Mouse (Mus musculus) embryo, embryonic 11.5 days (tissue): ENCODE measurements around the gene Zfp609.
"Not testable (repeated sequence)": the region's sequence is repeated elsewhere in the genome, so short reads cannot be mapped to it uniquely, and the experiment has no call there.

Experiments
- DNase-seq: peaks from one replicate; pipeline ENCODE4 v3.0.0-alpha.2; 2012; ENCODE audit warnings: low read depth, low spot score

The Zfp609 gene

DNA sequence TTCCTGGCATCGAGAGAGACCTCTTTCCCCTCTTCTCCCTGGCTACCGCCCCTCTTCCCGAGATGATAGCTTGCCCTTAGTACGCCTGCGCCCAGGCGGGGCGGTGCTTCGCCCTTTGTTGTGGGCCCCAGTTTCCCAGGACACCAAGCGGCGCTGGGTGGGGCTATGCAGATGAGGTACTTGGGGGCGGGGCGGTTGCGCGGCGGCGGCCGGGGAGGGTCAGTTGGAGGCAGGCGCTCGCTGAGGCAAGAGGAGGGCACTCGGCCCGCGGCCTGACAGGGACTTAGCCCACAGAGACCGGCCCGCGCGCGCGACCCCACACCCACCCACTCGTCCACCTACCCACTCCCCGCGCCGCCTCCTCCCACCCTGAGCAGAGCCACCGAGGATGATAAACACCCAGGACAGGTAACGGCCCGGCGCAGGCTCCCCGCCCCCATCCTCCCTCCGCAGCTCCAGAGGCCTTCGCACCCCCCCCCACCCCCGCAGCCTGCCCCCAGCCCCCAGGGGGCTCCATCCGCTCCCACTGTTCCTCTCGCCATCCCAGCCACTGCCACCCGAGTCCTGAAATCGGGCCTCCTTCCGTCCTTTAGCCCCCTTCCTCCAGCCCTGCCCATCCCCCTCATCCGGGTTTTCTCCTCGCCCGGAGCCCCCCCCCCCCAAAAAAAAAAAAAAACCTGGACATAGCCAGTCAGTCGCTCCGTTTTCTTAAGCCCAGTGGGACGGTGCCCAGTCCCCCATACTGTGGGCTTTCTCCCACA lies 150.8 kb downstream of the Zfp609 start:
- peak; percentile 95 for DNase-seq

DNA sequence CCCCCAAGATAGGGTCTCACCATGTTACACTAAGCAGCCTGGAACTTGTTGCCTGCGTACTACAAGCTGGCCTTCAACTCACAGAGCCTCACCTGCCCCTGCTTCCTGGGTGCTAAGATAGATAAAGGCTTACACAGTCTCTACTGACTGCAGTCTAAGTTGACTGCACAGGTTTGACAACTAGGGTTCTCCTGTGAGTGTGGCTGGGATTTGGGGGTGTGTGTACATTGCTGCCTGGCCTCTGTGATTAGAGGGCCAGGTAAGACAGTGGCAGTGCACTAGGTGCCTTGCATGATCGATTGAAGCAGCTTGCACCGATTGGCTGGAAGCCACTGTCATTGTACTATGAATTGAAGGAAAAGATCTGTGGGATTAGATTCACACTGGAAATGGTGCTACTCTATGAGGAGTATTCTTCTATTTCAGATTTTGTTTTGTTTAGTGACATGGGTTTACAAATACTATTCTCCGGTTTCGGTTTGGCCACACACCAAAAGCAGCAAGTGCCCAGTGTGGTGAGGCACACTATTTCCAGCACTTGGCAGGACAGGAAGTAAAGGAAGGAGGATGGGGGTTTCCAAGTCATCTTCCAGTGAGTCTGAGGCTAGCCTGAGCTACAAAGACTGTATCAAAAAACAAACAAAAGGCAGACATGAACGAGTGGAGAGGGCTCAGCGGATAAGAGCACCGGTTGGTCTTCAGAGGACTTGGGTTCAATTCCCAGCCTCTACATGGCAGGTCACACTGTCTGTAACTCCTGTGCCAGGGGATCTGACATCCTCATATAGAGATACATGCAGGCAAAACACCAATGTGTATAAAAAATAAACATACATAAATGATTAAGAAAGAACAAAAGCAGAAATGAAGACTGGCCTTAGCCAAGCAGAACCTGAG lies 151.7 kb downstream of the Zfp609 start:
- DNase-seq, result no peak

DNA sequence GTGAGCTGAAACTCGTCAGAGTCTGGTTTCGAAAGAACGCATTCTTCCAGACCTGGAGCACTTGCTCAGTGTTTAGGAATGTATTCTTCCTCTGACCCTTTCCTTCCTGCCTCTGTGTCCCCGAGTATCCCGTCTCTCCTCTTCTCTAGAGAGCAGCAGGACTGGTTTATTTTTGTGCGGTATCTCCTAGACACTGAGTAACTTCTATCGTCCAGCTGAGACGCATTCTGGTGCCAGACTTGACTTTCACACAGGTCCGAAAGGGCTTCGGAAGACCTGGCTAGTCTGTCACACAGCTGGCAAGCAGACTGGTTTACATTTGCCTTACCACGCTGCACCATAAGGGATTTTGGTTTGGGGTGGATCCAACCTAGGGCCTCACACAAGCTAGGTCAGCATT lies 154.4 kb downstream of the Zfp609 start:
- no peak for DNase-seq

DNA sequence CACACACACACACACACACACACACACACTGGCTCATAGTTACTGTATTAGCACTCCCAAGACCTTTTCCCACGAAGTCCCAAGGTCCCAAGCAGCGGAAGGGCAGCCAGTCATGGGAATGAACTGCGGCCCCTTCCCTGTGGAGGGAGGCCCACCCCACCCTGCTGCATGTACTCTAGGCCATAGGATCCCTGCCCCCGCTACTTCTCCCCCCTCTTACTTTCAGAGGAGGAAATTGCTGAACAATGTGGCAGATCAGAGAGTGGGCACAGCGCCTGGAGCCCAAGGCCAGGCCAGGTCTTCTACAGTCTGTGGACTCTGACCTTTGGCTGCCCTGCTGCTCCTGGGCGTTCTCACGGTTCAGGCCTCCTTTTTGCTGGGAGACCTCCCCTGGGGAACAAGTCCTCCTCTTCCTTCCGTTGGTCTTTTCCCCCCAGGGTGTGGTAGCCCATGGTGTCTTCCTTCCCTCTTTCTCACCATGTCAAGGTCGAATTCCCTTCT lies 155.9 kb downstream of the Zfp609 start:
- no peak for DNase-seq

DNA sequence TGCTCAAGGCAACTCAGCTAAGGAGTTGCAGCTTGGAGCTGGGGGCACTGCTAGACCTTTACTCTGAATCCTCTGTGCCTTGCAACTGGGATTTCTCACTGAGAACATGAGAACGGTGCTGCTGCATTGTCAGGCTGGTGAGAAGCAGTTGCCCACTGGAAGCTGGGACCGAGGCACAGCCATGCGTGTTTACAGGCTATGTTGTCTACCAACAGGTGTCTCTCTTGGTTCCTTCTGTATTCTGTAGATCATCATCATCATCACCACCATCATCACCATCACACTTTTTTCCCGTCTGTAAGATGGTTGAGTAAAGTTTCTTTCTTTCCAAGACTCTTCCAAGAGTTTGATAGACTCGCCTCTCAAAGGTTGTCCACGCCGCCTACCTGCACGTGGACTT lies 159.7 kb downstream of the Zfp609 start, which contains the start of gene Oaz2:
TSS of gene Oaz2 (plus strand) at position 301 of the 400 bp plus-strand sequence.
- DNase-seq, result no peak

DNA sequence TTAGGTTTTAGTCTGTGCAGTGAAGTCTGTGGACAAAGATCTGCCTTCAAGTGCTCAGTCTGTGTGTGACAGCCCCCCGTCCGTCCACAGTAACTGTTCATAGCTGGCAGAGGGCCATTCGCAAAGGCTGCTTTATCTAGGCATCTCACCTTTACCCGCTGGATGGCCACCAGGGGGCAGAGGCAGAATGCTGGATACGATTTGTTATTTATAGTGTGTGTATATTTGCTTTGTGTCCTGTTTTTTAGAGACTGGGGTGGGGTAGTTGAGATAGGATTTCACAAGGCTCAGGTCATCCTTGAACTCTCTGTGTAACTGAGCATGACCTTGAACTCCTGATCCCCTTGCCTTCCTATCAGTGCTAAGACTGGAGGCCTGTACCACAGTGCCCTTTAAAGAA lies 161.3 kb downstream of the Zfp609 start:
- peak; percentile 44 for DNase-seq

DNA sequence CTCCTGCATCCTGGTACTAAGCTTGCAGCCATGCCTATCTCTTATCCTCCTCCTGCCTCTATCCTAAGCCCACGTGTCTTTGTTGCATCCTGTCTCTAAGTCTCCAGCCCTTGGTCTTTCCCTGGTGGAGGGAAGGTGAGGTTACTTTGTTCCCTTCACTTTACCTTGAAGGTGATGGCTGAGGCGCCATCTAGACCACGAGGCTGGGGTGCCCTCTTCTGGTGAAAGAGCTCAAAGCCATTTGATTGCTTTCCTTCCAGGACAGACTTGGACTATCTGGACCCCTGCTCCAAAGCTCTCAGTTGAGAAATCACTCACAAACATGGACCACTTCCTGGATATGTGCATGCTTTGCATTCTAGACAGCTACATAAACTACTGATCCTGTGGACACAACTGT lies 163.2 kb downstream of the Zfp609 start:
- no peak for DNase-seq

DNA sequence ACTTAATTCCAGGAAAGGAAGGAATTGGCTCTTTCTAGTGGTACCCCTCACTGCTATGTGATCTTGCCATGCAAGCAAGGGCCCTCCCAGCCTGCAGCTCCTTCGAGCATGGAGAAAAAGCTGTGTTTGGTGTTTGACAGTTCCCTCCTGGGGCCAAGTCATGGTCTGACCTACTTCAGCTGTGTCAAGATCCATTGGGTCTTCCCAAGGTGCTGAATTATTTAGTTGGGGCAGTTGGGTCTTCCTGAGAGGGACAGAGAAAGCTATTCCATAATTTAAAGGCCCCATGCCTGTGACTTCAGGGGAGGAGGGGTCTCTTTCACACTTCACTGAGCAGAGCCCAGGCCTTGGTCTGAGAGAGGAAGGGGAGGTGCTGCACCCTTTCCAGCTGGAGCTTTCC lies 165.9 kb downstream of the Zfp609 start:
- no peak for DNase-seq

DNA sequence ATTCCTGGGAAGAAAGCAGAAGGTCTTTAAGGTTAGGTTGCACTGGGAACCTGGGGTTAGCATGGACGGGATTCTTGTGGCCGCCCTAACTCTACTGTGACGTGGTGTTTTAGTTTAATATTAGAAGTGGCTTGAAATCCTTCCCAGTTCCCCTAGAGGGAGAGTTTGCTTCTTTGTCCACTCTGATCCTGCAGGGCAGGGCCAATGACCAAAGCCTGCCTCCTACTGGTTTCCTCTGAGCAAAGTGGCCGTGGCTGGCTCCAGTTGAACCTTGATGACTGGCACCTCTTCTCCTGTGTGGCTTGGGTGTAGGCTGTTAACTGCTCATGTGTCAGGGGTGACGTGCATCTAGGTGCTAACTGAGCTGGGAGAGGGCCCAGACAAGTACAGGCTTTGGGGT lies 166.3 kb downstream of the Zfp609 start:
- no peak for DNase-seq

DNA sequence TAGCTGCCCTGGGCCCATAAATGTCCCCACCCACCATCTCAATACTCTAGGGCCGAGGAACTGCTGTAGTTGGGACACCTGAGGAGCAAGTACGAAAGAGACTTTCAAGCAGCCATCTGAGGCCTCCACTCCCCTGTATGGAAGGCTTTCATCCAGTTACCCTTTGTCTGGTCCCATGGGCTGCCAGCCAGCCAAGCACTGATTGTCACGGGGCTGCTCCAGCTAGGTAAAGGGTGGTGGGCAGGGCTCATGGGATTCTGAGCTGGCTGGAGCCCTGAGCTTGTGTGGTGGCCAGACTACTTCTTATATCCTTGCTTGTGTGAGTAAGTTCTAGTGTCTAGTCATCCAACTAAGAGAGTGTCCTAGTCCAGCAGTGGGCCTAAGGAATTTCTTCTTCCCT lies 170.1 kb downstream of the Zfp609 start:
- DNase-seq, result no peak

DNA sequence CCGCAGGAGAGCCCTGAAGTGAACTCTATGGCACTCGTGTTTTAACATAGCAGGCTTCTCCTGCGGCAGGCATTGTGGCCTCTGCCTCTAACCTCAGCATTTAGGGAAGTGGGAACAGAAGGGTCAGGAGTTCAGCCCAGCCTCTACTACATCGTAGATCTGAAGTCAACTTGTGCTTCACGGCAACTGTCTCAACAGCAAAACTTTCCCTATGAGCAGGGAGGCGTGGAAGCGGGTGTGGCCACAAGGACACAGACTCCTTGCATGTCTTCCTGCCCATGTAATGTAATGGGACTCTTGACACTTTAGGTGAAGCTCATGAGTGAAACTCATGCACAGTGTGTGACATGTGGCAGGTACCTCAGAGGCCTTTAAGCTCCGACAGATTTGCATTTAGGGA lies 171.8 kb downstream of the Zfp609 start:
- DNase-seq, result no peak

DNA sequence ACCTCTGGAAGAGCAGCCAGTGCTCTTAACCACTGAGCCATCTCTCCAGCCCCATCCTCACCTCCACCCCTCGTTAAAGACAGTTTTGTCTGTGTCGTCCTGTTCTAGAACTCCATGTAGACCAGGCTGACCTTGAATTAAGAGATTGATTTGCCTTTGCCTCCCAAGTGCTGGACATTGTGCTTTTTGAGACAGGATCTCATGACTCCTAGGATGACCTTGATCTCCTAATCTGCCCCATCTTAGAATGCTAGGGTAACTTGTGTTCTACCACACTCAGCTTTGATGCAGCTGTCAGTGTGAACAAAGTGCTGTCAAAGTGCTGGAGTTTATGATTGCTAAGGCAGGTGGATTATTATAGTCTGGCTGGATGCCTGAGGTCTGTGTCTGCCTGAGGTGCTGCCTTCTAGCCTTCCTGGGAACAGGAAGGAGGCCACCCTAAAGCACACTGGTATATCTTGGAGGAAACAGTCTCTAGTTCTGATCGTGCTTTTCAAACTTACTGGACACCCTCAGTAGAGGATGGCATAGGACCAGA lies 172.6 kb downstream of the Zfp609 start:
- DNase-seq, result no peak

DNA sequence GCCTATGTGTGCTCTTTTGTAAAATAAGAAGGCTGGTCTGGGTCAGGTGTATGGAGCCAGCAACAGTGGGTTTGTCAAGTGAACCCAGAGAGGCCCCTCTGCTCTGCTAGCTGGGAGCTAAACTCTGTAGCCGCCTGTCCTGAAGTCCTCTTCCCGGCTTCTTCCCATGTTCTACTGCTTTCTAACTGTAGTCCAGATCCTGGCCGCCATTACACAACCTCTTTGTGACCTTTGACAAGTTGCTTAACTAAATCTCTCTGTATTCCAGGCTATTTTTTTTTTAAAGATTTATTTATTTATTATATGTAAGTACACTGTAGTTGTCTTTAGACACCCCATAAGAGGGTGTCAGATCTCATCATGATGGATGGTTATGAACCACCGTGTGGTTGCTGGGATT lies 173.6 kb downstream of the Zfp609 start:
- no peak for DNase-seq

DNA sequence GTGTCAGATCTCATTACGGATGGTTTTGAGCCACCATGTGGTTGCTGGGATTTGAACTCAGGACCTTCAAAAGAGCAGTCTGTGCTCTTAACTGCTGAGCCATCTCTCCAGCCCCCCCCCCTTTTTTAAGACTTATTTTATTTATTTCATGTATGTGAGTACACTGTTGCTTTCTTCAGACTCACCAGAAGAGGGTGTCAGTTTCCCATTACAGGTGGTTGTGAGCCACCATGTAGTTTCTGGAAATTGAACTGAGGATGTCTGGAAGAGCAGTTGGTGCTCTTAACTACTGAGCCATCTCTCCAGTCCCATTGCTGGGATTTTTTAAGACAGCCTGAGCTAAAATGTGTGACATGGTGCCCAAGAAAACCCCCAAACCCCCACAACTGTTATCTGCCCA lies 175.4 kb downstream of the Zfp609 start:
- DNase-seq, result not testable (repeated sequence)

DNA sequence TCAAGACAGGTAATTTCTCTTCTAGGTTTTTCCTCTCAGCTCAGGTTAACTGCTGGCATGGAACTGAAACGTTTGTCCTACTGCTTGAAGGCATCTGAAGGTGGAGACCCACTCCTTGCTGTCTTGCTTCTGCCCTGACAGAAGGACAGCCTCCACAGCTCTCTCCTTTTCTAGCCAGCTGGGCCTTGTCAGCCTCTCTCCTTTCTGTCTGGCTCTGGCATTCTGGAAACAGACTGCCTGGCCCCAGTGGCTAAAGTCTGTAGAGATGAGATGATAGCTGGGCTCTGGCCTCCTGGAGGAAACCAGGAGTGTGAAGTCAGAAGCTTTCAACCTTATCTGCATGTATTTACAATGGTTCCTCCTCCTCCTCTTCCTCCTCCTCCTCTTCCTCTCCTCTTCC lies 177.4 kb downstream of the Zfp609 start:
- no peak for DNase-seq

DNA sequence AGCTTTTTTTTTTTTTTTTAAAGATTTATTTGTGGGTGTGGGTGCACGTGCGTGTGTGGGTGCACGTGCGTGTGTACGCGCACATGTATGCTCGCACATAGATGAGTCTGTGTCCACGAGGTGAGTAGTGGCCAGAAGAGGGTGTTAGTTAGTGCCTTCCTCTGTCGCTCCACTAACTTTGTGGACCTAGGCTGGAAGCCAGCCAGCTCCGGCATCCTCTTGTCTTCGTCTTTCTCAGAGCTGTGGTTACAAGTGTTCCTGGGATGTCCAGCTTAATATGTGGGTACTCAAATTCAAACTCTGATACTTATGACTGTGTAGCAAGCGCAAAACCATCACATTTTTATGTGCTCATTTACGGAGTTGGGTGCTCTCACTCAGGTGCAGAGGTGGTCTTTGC lies 178.6 kb downstream of the Zfp609 start:
- DNase-seq, result no peak

DNA sequence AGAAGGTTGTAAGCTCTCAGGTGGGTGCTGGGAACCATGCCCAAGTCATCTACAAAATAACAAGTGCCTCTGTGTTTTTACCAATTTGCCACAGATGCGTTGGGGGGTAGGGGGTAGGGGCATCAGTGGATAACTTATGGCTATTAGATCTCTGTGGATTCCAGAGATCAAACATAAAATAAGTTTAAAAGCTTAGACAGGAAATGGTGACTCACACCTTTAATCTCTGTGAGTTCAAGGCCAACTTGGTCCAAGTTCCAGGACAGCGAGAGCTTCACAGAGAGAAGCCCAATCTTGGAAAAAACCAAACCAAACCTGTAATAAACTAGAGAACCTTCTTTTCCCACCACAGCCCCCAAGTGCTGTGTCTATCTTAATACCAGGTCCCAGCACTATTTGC lies 180.6 kb downstream of the Zfp609 start:
- no peak for DNase-seq

DNA sequence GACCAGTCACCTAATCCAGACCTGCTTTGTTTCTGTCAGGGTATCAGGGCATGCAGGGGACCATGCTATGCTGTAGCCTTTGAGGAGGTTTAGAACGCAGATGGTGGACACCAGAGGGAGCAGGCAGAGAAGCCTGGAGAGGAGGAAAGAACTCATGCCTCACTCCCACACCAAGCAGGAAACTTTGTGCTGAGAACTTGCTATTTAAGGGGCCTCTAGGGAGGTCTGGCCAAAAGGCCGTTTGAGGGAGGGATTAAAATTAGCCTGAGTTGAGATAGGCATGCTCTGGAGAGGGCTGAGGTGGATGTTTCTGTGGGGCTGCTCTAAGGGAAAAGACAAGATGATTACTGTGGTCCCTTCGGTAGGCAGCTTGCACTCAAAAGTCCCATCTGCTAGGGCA lies 181.4 kb downstream of the Zfp609 start:
- no peak for DNase-seq

DNA sequence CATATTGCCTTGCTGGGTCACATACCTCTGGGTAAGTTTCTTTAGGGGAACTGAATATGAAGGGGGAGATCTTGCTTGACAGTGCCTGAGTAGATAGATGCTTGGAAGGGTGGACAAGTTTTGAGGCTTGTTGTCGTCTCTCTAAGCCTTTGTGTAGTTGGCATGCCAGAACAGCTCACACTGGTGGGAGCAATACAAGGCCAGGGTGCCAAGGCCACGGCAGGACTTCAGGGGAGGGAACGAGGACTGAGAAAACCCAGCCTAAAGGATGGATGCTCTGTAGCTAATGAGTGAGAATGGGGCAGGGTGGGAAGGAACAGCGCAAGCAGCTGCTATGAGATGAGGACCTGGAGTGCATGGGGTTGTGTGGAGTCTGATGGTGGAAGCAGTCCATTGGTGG lies 182.4 kb downstream of the Zfp609 start:
- no peak for DNase-seq

DNA sequence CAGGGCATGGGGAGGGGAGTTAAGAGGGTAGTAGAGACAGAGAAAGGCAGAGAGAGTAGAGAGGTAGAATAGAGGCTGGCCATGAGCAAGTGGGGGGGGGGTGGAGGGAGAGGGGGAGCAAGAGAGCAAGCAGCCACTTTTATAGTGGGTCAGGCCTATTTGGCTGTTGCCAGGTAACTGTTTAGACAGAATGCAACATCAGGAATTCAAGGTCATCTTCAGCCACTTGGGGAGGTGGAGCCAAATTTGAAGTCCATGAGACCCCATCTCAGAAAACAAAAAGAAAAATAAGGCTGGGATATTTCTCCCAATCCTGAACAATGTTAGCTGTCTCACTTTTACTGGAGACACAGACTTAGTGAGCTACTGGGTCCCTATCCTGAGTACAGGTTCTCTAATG lies 184.8 kb downstream of the Zfp609 start:
- DNase-seq, result no peak
